Mouse (Mus musculus) heart, postnatal 0 days (tissue): ENCODE results near the gene Cpsf7.

Experiments used
- CTCF ChIP-seq: IDR thresholded peaks from 2 replicates; pipeline ENCODE4 v1.5.1; 2016; ENCODE audit warnings: antibody characterized with exemption, control low read depth, low read depth
- EP300 ChIP-seq: IDR thresholded peaks from 2 replicates; pipeline ENCODE4 v1.6.1; 2016; ENCODE audit warnings: antibody characterized with exemption, low read depth

DNA sequence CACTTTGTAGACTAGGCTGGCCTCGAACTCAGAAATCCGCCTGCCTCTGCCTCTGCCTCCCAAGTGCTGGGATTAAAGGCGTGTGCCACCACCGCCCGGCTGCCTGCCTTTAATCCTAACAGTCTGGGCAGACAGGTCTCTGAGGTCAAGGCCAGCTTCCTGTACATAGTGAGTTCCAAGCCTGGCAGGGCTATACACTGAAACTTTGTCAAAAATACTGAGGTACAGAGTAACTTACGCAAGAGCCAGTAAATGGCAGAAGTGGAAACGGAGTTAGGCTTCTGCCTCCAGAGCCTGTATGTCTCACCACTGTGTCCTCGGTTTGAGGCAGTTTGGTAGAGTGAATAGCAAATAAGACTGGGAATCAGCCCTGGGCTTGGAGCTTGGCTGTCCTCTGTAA is 62.2 kb downstream of the Cpsf7 start:
- no peak for TF ChIP-seq CTCF
- TF ChIP-seq EP300 = no peak
